Mouse (Mus musculus) CH12.LX (cell line): ENCODE results near the gene Crybg2. TPM values are rescaled to one million over a fixed set of nuclear protein-coding genes. Genes with fewer than 3 reads are reported as not detected.
A peak's percentile ranks its signal among the peaks of the same experiment; 100 is the strongest.

Experiments used
- DNase-seq: peaks from one replicate; pipeline ENCODE4 v3.0.0-alpha.2; 2013; ENCODE audit errors: extremely low read depth
- H3K27ac ChIP-seq: 2 replicates; pipeline ENCODE4 v1.5.1; 2012; ENCODE audit warnings: low read depth, mild to moderate bottlenecking, control low read depth, moderate library complexity; ENCODE audit not compliant: insufficient read depth
- H3K27me3 ChIP-seq: replicated peaks from 2 replicates; pipeline ENCODE3; 2012; ENCODE audit warnings: inconsistent platforms
- H3K36me3 ChIP-seq, 2 experiments: replicated peaks in 1 of 2; 2 replicates each; pipeline versions ENCODE3 to v1.6.1; 2012; ENCODE audit warnings: inconsistent platforms in 1 of 2, low read length in 1 of 2, mild to moderate bottlenecking in 1 of 2, mixed read lengths in 1 of 2, moderate library complexity in 1 of 2; ENCODE audit not compliant: control insufficient read depth in 1 of 2, insufficient read depth in 1 of 2
- H3K4me1 ChIP-seq, 2 experiments: 2 replicates each; pipeline ENCODE4 v1.6.1; 2012; ENCODE audit warnings: inconsistent platforms in 1 of 2, moderate library complexity in 1 of 2; ENCODE audit not compliant: insufficient read depth in 2 of 2, control insufficient read depth in 1 of 2
- H3K4me2 ChIP-seq: 2 replicates; pipeline ENCODE4 v1.6.1; 2012; ENCODE audit warnings: low read depth, mild to moderate bottlenecking, control low read depth; ENCODE audit not compliant: poor library complexity, insufficient read depth, severe bottlenecking
- H3K4me3 ChIP-seq, 3 experiments: fragments of 150-350 bp in 1 of 3; sonication (generic) in 1 of 3; replicated peaks in 1 of 3; 2 replicates each; pipeline versions ENCODE3 to v1.5.1; 2011 to 2012; ENCODE audit warnings: low read depth in 2 of 3, low read length in 2 of 3, mild to moderate bottlenecking in 2 of 3, moderate library complexity in 2 of 3, control low read depth in 1 of 3, improper control_type of control experiment in 1 of 3, inconsistent platforms in 1 of 3, mixed read lengths in 1 of 3; ENCODE audit not compliant: poor library complexity in 1 of 3
- H3K79me2 ChIP-seq: replicated peaks from 2 replicates; pipeline ENCODE4 v1.6.1; 2012; ENCODE audit warnings: mild to moderate bottlenecking, moderate library complexity; ENCODE audit not compliant: control insufficient read depth, poor library complexity, insufficient read depth, severe bottlenecking; ENCODE audit errors: extremely low read depth
- H3K9ac ChIP-seq: 2 replicates; pipeline ENCODE4 v1.6.1; 2012; ENCODE audit warnings: low read depth, mild to moderate bottlenecking, control low read depth, moderate library complexity; ENCODE audit not compliant: insufficient read depth
- H3K9me3 ChIP-seq: replicated peaks from 2 replicates; pipeline ENCODE3; 2012; ENCODE audit warnings: low read length, inconsistent platforms, mixed read lengths
- BHLHE40 ChIP-seq: IDR thresholded peaks from 2 replicates; pipeline ENCODE4 v1.6.1; 2011; ENCODE audit warnings: mild to moderate bottlenecking, low read depth, low read length, improper control_type of control experiment
- CHD1 ChIP-seq: IDR thresholded peaks from 2 replicates; pipeline ENCODE4 v1.6.1; 2012; ENCODE audit warnings: low read depth, low read length, improper control_type of control experiment, inconsistent platforms
- CHD2 ChIP-seq: IDR thresholded peaks from 2 replicates; pipeline ENCODE4 v1.6.1; 2011; ENCODE audit warnings: low read length, improper control_type of control experiment
- ELF1 ChIP-seq: IDR thresholded peaks from 2 replicates; pipeline ENCODE4 v1.6.1; 2014; ENCODE audit warnings: low read depth, mild to moderate bottlenecking, inconsistent platforms, low read length, improper control_type of control experiment
- HCFC1 ChIP-seq: IDR thresholded peaks from 2 replicates; pipeline ENCODE4 v1.6.1; 2012; ENCODE audit warnings: low read depth, mild to moderate bottlenecking, inconsistent platforms, low read length, improper control_type of control experiment
- MAFK ChIP-seq: IDR thresholded peaks from 2 replicates; pipeline ENCODE4 v1.6.1; 2011; ENCODE audit warnings: low read length, improper control_type of control experiment; ENCODE audit not compliant: insufficient replicate concordance
- MAX ChIP-seq: IDR thresholded peaks from 2 replicates; pipeline ENCODE4 v1.6.1; 2011; ENCODE audit warnings: low read length, improper control_type of control experiment
- MEF2A ChIP-seq: IDR thresholded peaks from 2 replicates; pipeline ENCODE4 v1.6.1; 2014; ENCODE audit warnings: low read depth, mild to moderate bottlenecking, inconsistent platforms, low read length, improper control_type of control experiment, borderline replicate concordance
- NELFE ChIP-seq: IDR thresholded peaks from 2 replicates; pipeline ENCODE4 v1.6.1; 2011; ENCODE audit warnings: low read depth, low read length, improper control_type of control experiment
- NRF1 ChIP-seq: IDR thresholded peaks from 2 replicates; pipeline ENCODE4 v1.6.1; 2014; ENCODE audit warnings: low read depth, mild to moderate bottlenecking, inconsistent platforms, low read length, improper control_type of control experiment, moderate library complexity
- PAX5 ChIP-seq: IDR thresholded peaks from 2 replicates; pipeline ENCODE4 v1.6.1; 2012; ENCODE audit warnings: low read length, inconsistent platforms, mixed read lengths
- POLR2A ChIP-seq: IDR thresholded peaks from 2 replicates; pipeline ENCODE4 v1.6.1; 2011; ENCODE audit warnings: low read depth, mild to moderate bottlenecking, improper control_type of control experiment, low read length
- POLR2AphosphoS2 ChIP-seq: IDR thresholded peaks from 2 replicates; pipeline ENCODE4 v1.6.1; 2011; ENCODE audit warnings: low read depth, low read length, improper control_type of control experiment
- RAD21 ChIP-seq: IDR thresholded peaks from 2 replicates; pipeline ENCODE4 v1.6.1; 2011; ENCODE audit warnings: low read depth, mild to moderate bottlenecking, low read length, improper control_type of control experiment, moderate library complexity
- RCOR1 ChIP-seq: conservative IDR thresholded peaks from 2 replicates; pipeline ENCODE4 v1.6.1; 2012; ENCODE audit warnings: low read depth, mild to moderate bottlenecking, inconsistent platforms, low read length, improper control_type of control experiment
- TBP ChIP-seq: conservative IDR thresholded peaks from 2 replicates; pipeline ENCODE4 v1.6.1; 2011; ENCODE audit warnings: low read depth, low read length, improper control_type of control experiment
- TCF12 ChIP-seq: IDR thresholded peaks from 2 replicates; pipeline ENCODE4 v1.6.1; 2014; ENCODE audit warnings: low read depth, mild to moderate bottlenecking, inconsistent platforms, low read length, improper control_type of control experiment
- UBTF ChIP-seq: IDR thresholded peaks from 2 replicates; pipeline ENCODE4 v1.6.1; 2012; ENCODE audit warnings: low read depth, mild to moderate bottlenecking, inconsistent platforms, low read length, improper control_type of control experiment, moderate library complexity
- USF1 ChIP-seq: IDR thresholded peaks from 2 replicates; pipeline ENCODE4 v1.6.1; 2014; ENCODE audit warnings: low read depth, mild to moderate bottlenecking, inconsistent platforms, low read length, improper control_type of control experiment
- USF2 ChIP-seq: conservative IDR thresholded peaks from 2 replicates; pipeline ENCODE4 v1.6.1; 2011; ENCODE audit warnings: low read depth, low read length, improper control_type of control experiment
- ZC3H11A ChIP-seq: IDR thresholded peaks from 2 replicates; pipeline ENCODE4 v1.6.1; 2012; ENCODE audit warnings: low read depth, mild to moderate bottlenecking, inconsistent platforms, low read length, improper control_type of control experiment
- ZKSCAN1 ChIP-seq: IDR thresholded peaks from 2 replicates; pipeline ENCODE4 v1.6.1; 2012; ENCODE audit warnings: low read depth, inconsistent platforms, low read length, improper control_type of control experiment, borderline replicate concordance
- ZNF384 ChIP-seq: IDR thresholded peaks from 2 replicates; pipeline ENCODE4 v1.6.1; 2012; ENCODE audit warnings: low read depth, low read length, improper control_type of control experiment, inconsistent platforms
- dilution Hi-C: fragments of 300-500 bp; cut with MboI; formaldehyde crosslinking; loops from 2 replicates; pipeline ENCODE4 v1.14.3; 2020; ENCODE audit warnings: low sequenced_read_pairs; ENCODE audit not compliant: extremely low pct_unique_long_range_greater_than_20kb, extremely low pct_ligation_motif_present
- in situ Hi-C: fragments of 300-500 bp; cut with MboI; formaldehyde crosslinking; loops from 3 replicates; pipeline ENCODE4 v1.14.3; 2019; ENCODE audit warnings: low sequenced_read_pairs, low pct_ligation_motif_present, low pct_unique_long_range_greater_than_20kb, mixed read lengths
- polyA plus RNA-seq: library from polyadenylated mRNA; unstranded; fragments of >175 nt; gene quantifications from 2 replicates; pipeline ENCODE4 v1.2.1, GENCODE M21; 2012; ENCODE audit warnings: low read depth; ENCODE audit not compliant: insufficient read length
- total RNA-seq, 2 experiments: library from RNA; depleted of rRNA; stranded (reverse); fragments of 300-350 nt in 1 of 2; fragments of >200 nt in 1 of 2; gene quantifications; 2 replicates each; pipeline ENCODE4 v1.2.3; 2012 to 2014

Gene Crybg2
- total and polyA plus RNA-seq, 3 experiments, result 3.6 to 15.6 (median 9.2) TPM

GRCm38 (mm10) chr4:134090521-134091224, 30.1 kb downstream of the Crybg2 start (continued):
- no peak for TF ChIP-seq ELF1
- no peak for TF ChIP-seq NELFE
- no peak for TF ChIP-seq PAX5
- no peak for TF ChIP-seq ZKSCAN1
- 0 out of 2 replicates have a peak, but pooled peaks have one; percentile 16 for TF ChIP-seq BHLHE40
- TF ChIP-seq USF2, result peak; percentile 38
- TF ChIP-seq UBTF, result no peak
- TF ChIP-seq USF1, result peak; percentile 53
- no peak for TF ChIP-seq MAFK
- TF ChIP-seq NRF1, result no peak
- TF ChIP-seq TBP, result no peak
- peak; percentile 95 for TF ChIP-seq POLR2AphosphoS2
- TF ChIP-seq RCOR1, result no peak
- no peak for TF ChIP-seq ZNF384
- TF ChIP-seq MAX, result 0 out of 2 replicates have a peak, but pooled peaks have one; percentile 38
- TF ChIP-seq ZC3H11A, result no peak

GRCm38 (mm10) chr4:134091225-134091529, 30.6 kb downstream of the Crybg2 start:
- Histone ChIP-seq H3K36me3 (peaks cover 32 to 69% of the 10 kb centered on the region in 2 experiments), H3K4me2 (0 out of 2 replicates have a peak overlapping the region, but pooled peaks have one; percentile 8), H3K9me3 (no peaks in the 10 kb centered on the region), H3K9ac (no peak overlapping the region), H3K79me2 (peaks cover 25% of the 10 kb centered on the region), H3K27ac (peak overlapping the region; percentile 97), H3K4me3 (peak overlapping the region in 1 of 3 experiments; percentile 11), H3K27me3 (no peaks in the 10 kb centered on the region), H3K4me1 (peaks cover 10 to 56% of the 10 kb centered on the region in 2 experiments)
- TF ChIP-seq ELF1 (peak; percentile 82), MEF2A (no peak), UBTF (no peak), ZNF384 (no peak), HCFC1 (no peak), CHD1 (no peak), USF2 (no peak), TCF12 (no peak), RAD21 (no peak), BHLHE40 (no peak), CHD2 (no peak), RCOR1 (no peak), POLR2A (peak; percentile 6; the same call in 1 of the 2 replicates)
- in situ Hi-C loops (loop anchor here (5.0 to 25.0 kb wide), 2 partner anchors 36 to 504 kb away; partner anchors contain the start of genes Gpn2 and Sh3bgrl3), dilution Hi-C loops (no loop called here)
- DNase-seq, result no peak
